Mouse (Mus musculus) mouse trophoblast stem cell (cell line): ENCODE results near the gene Mtrf1.
"Not testable (repeated sequence)": the region's sequence is repeated elsewhere in the genome, so short reads cannot be mapped to it uniquely, and the experiment has no call there.

Experiments used
- in situ Hi-C, 2 experiments: fragments of 300-500 bp; cut with MseI, MboI; formaldehyde crosslinking; loops; 2 replicates in 1 of 2; 3 replicates in 1 of 2; pipeline ENCODE4 v1.15.1; 2025

The Mtrf1 gene

GRCm38 (mm10) chr14:79397321-79398122 lies at the start of gene Mtrf1:
Gene Mtrf1, plus strand, starts transcription at chr14:79397772.
- in situ Hi-C loops: loop anchor here (5.0 kb wide), 2 partner anchors 60 to 70 kb away; no protein-coding TSS in a partner anchor

- in situ Hi-C loops: no loop called here
Observed at GRCm38 (mm10) chr14:79358055-79358454, 39.5 kb upstream of the Mtrf1 start.

DNA sequence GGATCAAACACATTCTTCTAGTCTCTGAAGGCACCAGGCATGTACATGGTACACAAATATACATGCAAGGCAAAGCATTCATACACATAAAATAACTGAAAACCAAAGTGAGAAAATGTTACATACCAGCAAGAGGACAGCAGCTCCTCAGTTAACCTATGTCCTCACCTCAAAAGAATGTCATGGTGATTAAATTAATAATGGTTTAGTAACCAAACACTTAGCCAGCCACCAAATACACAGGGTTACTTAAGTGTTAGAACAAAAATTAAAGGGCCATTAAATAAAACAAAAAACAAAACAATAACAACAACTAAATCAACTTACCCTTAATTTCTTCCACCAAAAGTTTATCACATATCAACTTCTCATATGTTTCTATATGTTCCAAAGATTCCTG lies 20.5 kb upstream of the Mtrf1 start:
- in situ Hi-C loops: no loop called here

DNA sequence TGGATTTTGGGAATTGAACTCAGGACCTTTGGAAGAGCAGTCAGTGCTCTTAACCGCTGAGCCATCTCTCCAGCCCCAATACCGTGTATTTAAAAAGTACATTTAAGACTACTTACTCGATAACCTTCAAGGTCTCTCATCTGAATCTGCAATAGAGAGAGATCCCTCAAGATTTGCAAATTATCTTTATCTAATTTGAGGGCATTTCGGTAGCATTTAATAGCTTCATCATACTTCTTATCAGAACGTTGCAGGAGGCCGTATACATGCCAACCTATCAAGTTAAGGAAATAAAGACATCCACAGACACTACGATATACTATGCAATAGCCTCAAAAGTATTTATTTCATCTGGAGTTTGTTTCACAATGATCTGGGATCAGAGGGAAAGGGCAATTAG lies 14.5 kb upstream of the Mtrf1 start:
- in situ Hi-C loops: no loop called here

DNA sequence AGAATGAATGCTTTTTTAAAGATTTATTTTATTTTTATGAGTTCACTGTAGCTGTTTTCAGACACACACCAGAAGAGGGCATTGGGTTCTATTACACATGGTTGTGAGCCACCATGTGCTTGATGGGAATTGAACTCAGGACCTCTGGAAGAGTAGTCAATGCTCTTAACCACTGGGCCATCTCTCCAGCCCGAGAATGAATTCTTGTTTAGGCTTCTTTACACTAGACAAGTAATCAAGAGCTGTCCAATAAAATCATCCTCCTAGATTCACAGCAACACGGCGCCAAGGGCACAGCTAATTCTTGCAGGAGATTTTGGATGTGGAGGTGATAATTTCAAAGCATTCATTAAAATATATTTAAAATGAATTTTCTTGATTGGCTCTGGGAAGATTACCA lies 9.3 kb upstream of the Mtrf1 start:
- in situ Hi-C loops: no loop called here

DNA sequence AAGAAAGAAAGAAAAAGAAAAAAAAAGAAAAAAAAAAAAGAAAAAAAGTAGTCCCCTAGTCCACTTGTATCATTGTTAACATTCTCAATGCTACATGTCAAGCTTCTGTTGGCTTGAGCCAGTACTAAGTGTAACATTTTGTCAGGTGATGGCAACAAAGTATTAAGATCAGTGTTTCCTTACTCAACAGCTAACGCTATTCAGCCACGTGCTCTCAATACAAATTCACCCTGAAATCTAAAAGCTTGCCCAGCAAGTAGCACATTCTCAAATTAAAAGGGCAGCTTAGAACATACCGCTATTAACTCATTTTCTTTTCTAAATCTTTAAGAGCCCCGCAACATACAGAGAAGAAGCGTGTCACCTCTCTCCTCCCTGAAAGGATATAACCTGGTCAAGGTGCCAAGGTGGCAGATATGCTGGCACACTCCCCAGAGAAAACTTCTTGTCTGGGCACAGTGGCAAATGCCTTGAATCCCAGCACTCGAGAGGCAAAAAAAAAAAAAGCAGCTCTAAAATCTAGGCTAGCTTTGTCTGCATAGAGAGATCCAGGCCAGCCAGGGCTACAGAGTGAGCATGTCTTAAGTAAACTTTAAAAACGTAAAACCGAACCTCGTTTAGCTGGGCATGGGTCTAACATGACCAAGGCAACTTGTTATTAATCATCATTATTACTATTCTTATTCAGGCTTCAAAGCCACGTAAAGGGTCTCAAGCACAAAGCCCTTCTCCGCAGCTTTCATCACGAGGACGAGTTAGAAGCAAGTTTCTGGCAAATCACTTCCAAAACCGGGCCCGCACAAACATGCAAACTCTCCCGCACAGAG lies 7.9 kb upstream of the Mtrf1 start:
- in situ Hi-C loops: no loop called here

GRCm38 (mm10) chr14:79390265-79390926 lies 7.2 kb upstream of the Mtrf1 start, which contains the start of gene Naa16:
Gene Naa16, minus strand, starts transcription at chr14:79390778.
- in situ Hi-C loops: no loop called here

DNA sequence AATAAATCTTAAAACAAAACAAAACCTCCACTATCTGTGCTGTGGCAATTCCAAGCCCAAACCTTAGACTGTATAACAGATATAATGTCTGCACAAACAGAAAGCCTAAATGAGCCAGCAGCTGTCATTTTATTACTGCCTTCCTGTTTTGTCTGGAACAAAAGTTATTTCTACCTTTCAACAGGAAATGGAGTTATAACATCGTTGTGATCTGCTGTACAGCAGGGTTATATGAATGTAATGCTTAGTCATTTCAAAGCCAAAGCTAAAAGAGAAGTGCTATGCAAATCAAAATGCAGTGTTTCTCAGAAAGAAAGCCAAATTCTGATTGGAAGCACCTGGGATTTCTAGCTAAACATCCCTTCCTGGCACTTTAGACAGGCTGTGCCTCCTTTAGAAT lies 4.3 kb upstream of the Mtrf1 start:
- in situ Hi-C loops: no loop called here

GRCm38 (mm10) chr14:79394564-79394963 lies 3.0 kb upstream of the Mtrf1 start:
- in situ Hi-C loops: no loop called here

DNA sequence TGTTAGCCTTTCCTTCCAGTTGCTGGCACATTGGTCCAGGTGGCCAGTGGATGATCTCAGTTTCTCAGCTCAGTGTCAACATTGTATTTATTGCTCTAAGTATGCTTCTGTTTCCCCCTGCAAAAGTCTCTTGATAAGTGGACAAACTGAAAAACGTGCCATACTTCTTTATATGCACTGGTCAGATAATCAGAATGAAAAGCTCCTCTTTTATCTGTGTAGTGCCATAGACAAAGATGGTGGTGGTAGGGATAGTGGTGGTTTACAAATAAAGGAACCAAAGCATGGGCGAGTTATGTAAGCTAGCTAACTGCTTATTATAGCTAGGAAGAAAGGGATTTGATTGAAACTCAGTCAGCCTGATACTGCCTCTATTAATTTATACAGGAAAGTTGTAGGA lies 10.1 kb downstream of the Mtrf1 start:
- in situ Hi-C loops: no loop called here

DNA sequence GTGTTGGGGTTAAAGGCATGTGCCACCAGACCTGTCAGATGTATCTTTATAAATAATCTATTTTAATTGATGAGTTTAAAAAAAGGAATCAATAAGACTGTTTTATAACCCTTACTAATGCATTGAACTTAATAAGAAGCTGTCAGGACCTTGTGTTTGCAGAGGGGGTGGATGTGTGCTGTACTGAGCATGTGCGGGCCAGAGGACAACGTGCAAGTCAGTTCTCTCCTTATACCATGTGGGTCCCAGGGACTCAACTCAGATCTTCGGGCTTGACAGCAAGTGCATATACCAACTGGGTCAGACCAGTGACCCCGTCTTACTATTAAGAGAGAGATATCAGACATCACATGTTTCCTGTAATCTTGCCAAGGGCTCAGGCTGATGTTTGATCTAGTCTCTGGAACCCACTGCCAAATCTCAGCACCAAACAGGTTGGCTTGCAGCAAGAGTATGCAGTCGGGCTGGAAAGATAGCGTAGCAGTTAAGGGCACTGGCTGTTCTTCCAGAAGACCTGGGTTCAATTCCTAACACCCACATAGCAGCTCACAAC lies 11.8 kb downstream of the Mtrf1 start:
- in situ Hi-C loops: no loop called here

DNA sequence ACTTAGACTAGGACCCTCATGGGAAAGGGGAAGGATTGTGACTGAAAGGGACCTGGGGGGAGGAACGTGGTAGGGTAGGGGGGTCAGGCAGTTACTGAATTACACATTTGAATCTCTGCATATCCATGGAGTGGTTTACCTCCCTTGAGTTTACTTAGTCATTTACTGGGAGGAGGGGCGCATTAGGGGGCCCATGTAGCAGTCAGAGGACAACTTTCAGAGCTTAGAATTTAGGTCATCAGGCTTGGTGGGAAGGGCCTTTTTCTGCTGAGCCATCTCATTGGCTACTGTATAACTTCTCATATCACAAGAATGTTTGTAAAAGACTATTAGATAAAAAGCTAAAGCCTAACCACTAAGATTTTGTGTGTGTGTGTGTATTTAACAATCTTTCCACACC lies 13.1 kb downstream of the Mtrf1 start:
- in situ Hi-C loops: no loop called here

- in situ Hi-C loops: no loop called here
Observed at GRCm38 (mm10) chr14:79413121-79413520, 15.5 kb downstream of the Mtrf1 start.

GRCm38 (mm10) chr14:79420083-79420685 lies 22.6 kb downstream of the Mtrf1 start:
- in situ Hi-C loops: no loop called here

- in situ Hi-C loops: no loop called here
Observed at GRCm38 (mm10) chr14:79425979-79426729, 28.6 kb downstream of the Mtrf1 start, which contains the start of gene Kbtbd7. Gene Kbtbd7, plus strand, starts transcription at chr14:79426511.

- in situ Hi-C loops: not testable (repeated sequence)
Observed at GRCm38 (mm10) chr14:79426730-79427365, 29.3 kb downstream of the Mtrf1 start.

DNA sequence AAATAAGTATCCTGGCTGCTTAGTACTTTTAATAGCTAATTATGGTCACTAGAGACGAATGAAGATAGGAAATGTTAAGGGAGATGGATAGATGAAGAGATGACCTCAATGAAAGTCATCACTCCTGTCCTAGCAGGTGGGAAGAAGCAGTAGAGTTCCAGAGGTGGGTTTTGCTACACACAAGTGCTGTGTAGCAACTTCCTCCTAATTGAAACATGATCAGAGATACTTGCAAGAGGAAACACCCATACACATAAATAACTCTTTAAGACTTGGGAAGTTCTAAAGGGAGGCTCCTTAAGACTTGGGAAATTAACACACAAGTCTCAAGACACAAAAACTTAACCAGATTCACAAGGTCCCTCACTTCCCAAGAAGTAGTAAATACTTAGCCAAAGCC lies 36.5 kb downstream of the Mtrf1 start:
- in situ Hi-C loops: no loop called here

DNA sequence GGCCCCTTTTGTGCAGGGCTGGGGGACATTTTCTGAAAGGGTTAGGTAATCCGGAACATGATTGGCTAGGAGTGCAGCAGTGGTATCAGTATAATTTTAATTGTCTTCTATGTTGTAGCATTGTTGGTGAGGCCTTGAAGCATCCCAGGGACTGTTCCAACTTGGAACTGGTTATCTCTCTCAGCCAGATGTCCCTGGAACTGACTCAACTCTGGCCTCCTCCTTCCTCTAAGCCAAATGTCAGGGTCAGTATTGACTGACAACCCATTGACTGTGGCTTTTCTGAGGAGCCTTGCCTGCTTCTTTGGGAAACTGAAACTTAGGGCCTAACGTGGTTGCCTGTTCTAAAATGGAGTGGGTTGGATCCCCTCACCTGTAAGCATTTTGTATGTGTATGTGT lies 43.1 kb downstream of the Mtrf1 start:
- in situ Hi-C loops: no loop called here

GRCm38 (mm10) chr14:79441441-79441840 lies 43.9 kb downstream of the Mtrf1 start:
- in situ Hi-C loops: no loop called here

- in situ Hi-C loops: no loop called here
Observed at GRCm38 (mm10) chr14:79444601-79445000, 47.0 kb downstream of the Mtrf1 start.
